In the genomic region with DNA sequence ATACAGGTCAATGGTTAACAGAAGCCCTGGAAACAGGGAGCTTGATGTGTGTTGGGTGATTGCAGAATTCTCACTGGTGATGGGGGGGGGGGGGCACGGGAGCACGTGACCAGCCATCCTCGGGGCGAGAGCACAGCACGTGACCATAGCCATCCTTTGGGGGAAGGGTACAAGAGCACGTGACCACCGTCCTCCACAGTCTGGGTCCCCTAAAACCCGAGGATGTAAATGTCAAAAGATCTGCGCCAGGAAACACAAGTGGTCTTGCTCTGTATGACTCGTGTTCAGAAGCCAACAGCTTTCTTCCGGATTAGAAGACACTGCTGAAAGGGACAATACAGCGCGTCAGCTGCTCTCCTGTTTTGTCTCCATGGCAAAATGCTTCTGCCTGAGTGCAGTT, we compare ENCODE assay signal across 8 mouse cellular contexts. TPM values are rescaled to one million over a fixed set of nuclear protein-coding genes. Genes with fewer than 3 reads are reported as not detected.
DNase-seq lines count a peak whose midpoint lies in the region; ATAC-seq lines count a peak whose summit lies in the region.
"Had no signal": no experiment of that assay in that cellular context is flagged by ENCODE, and none has a peak within 500 bp of the region (broad histone marks: within the 10 kb centered on the region; RNA-seq: fewer than 3 reads in every experiment).

No protein-coding gene starts in this region.

- 0 out of 2 replicates have a peak, but pooled peaks cover 2% of the 10 kb centered on the region for H3K4me1 ChIP-seq in liver, embryonic 11.5 days (replicated peaks; ENCODE audit: control insufficient read depth, insufficient read depth, low read length)
- peaks cover 16% of the 10 kb centered on the region for H3K4me1 ChIP-seq in hindbrain, embryonic 15.5 days (replicated peaks)

- no peak overlapping the region for H3K4me3 ChIP-seq in liver, embryonic 11.5 days (ENCODE audit: low read depth, low read length)
- H3K4me3 ChIP-seq in hindbrain, embryonic 15.5 days = peak overlapping the region; percentile 17

- WGBS in liver, embryonic 11.5 days = 73% methylated on average over 13 of the region's 13 CpGs
- 22% methylated on average over 13 of the region's 13 CpGs for whole genome bisulfite sequencing in hindbrain, embryonic 15.5 days

- no peaks in the 10 kb centered on the region for H3K9me3 ChIP-seq in liver, embryonic 11.5 days (ENCODE audit: control insufficient read depth, low read length)
- H3K9me3 ChIP-seq in hindbrain, embryonic 15.5 days = no peaks in the 10 kb centered on the region

- H3K4me2 ChIP-seq in liver, embryonic 11.5 days = no peak overlapping the region
- peak overlapping the region; percentile 45 for H3K4me2 ChIP-seq in hindbrain, embryonic 15.5 days

- no peak for ATAC-seq in liver, embryonic 11.5 days (replicated peaks; ENCODE audit: low FRiP score)
- peak; percentile 68; the same call in 1 of the 2 replicates for ATAC-seq in hindbrain, embryonic 15.5 days (ENCODE audit: low FRiP score, low read depth)
- no peak for ATAC-seq in erythroblast, adult 5-6 weeks (replicated peaks; ENCODE audit: low FRiP score, poor library complexity, severe bottlenecking)

- DNase-seq in liver = peak; percentile 6
- no peak for DNase-seq in liver, embryonic 11.5 days (ENCODE audit: low spot score)
- DNase-seq in embryo, embryonic 9.5 days (ENCODE audit: extremely low spot score) = peak; percentile 67
- peak; percentile 4 for DNase-seq in splenic B cell, adult 2 months (ENCODE audit: low read depth, low spot score)
- DNase-seq in ovary, postnatal 10 days (ENCODE audit: low spot score) = no peak
- DNase-seq: gastrocnemius, postnatal 36 days had no signal

- H3K36me3 ChIP-seq in liver, embryonic 11.5 days (ENCODE audit: control insufficient read depth, insufficient read depth, low read length) = no peaks in the 10 kb centered on the region
- H3K36me3 ChIP-seq in hindbrain, embryonic 15.5 days = no peaks in the 10 kb centered on the region
- H3K36me3 ChIP-seq in splenic B cell, adult 2 months (ENCODE audit: control insufficient read depth, insufficient read depth, low read length, poor library complexity, severe bottlenecking) = no peaks in the 10 kb centered on the region

- H3K27me3 ChIP-seq in liver, embryonic 11.5 days (replicated peaks; ENCODE audit: control insufficient read depth, insufficient read depth, low read length) = no peaks in the 10 kb centered on the region
- H3K27me3 ChIP-seq in hindbrain, embryonic 15.5 days = no peaks in the 10 kb centered on the region
- H3K27me3 ChIP-seq in splenic B cell, adult 2 months (ENCODE audit: control insufficient read depth, insufficient read depth, low read length, poor library complexity, severe bottlenecking) = no peaks in the 10 kb centered on the region

- H3K9ac ChIP-seq in liver, embryonic 11.5 days (ENCODE audit: low read depth, low read length) = no peak overlapping the region
- H3K9ac ChIP-seq in hindbrain, embryonic 15.5 days = peak overlapping the region; percentile 25; the same call in 1 of the 2 replicates

- no peak overlapping the region for H3K27ac ChIP-seq in liver, embryonic 11.5 days (ENCODE audit: low read depth, low read length)
- H3K27ac ChIP-seq in hindbrain, embryonic 15.5 days (replicated peaks) = no peak overlapping the region

RNA-seq across cellular contexts. Expression of a gene that starts 35.5 kb away (rescaled TPM):
- polyA plus RNA-seq in liver, embryonic 11.5 days (2014; fragmentation: Nextera tagmentation; extraction: Ambion mirVana) = not detected in 2 replicates
- polyA plus RNA-seq in hindbrain, embryonic 15.5 days (2015; fragmentation: Nextera tagmentation; extraction: Ambion mirVana) = not detected in 2 replicates
- total RNA-seq in erythroblast, adult 5-6 weeks (2015; ENCODE audit: low replicate concordance) = not detected in 2 replicates
- not detected in 2 replicates for total RNA-seq in erythroblast, adult 5-6 weeks (2017; ENCODE audit: low replicate concordance)
- total RNA-seq: gastrocnemius, postnatal 36 days had no signal

Comparison
In these comparisons a context has a peak if more than half of its experiments do, and no peak if none do; other contexts are left out.
1. DNase-seq: peak in liver (single experiment), embryo, embryonic 9.5 days (single experiment) and splenic B cell, adult 2 months (single experiment); none in liver, embryonic 11.5 days (single experiment) and ovary, postnatal 10 days (single experiment).